Mouse (Mus musculus) G1E (cell line): ENCODE measurements around the gene Rbm48.

ENCODE experiments used
- CTCF ChIP-seq: IDR thresholded peaks from 2 replicates; pipeline ENCODE4 v1.5.1; 2012; ENCODE audit warnings: low read depth, low read length, inconsistent platforms, mixed read lengths
- GATA1 ChIP-seq: IDR thresholded peaks from 2 replicates; pipeline ENCODE4 v1.6.1; 2012; ENCODE audit warnings: borderline replicate concordance, low read length, inconsistent platforms, mixed read lengths
- GATA2 ChIP-seq: IDR thresholded peaks from 2 replicates; pipeline ENCODE4 v1.6.1; 2012; ENCODE audit warnings: low read depth, low read length, inconsistent platforms, borderline replicate concordance
- POLR2AphosphoS5 ChIP-seq: IDR thresholded peaks from 2 replicates; pipeline ENCODE4 v1.6.1; 2012; ENCODE audit warnings: low read depth, low read length, inconsistent platforms; ENCODE audit not compliant: insufficient replicate concordance
- TAL1 ChIP-seq: conservative IDR thresholded peaks from 2 replicates; pipeline ENCODE4 v1.6.1; 2012; ENCODE audit warnings: low read depth, low read length, inconsistent platforms, mixed read lengths

DNA sequence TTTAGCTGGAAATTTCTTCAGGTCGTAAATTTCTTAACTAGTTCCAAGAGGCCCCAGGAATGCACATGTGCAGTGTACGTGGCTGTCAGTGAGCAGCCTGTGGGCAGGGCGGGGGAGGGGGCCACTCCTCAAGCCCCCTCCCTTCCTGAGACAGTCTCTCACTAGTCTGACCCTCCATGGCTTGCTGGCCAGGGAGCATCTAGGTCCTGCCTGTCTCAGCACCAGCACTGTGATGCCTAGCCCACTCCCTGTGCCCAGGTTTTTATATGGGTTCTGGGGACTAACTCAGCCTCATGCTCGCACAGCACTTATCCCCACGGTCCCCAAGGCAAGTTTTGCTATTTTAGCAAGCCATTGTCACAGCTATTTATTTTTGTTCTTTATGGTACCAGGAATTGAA lies 35.9 kb upstream of the Rbm48 start:
- TF ChIP-seq CTCF (no peak), TAL1 (no peak), GATA1 (no peak), GATA2 (no peak), POLR2AphosphoS5 (no peak)
